Mouse (Mus musculus): ENCODE measurements around the gene Donson. TPM values are rescaled to one million over a fixed set of nuclear protein-coding genes. Genes with fewer than 3 reads are reported as not detected.
A peak's percentile ranks its signal among the peaks of the same experiment; 100 is the strongest.
"Not testable (repeated sequence)": the region's sequence is repeated elsewhere in the genome, so short reads cannot be mapped to it uniquely, and the experiment has no call there.

The Donson gene
- total RNA-seq, 2 experiments from 2014 or later: 8.4 to 11.6 TPM

DNA sequence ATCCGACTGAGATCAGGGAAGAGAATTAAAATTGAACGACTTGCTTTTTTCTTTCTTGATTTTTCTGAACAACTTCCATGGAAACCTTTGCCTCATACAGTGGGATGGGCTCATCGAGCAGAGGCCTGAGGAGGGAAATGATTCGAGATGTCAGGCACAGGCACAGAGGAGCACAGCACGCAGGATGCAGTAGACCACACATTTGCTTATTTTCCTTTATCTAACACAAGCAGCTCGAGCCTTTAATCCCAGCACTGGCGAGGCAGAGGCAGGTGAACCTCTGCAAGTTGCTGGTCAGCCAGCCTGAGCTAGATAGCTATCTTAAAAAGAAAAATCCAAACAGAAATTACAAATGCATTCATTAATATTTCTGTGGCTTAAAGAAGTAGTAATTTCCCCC is 1.2 kb upstream of the Donson start:
- DNase-seq: no peak

DNA sequence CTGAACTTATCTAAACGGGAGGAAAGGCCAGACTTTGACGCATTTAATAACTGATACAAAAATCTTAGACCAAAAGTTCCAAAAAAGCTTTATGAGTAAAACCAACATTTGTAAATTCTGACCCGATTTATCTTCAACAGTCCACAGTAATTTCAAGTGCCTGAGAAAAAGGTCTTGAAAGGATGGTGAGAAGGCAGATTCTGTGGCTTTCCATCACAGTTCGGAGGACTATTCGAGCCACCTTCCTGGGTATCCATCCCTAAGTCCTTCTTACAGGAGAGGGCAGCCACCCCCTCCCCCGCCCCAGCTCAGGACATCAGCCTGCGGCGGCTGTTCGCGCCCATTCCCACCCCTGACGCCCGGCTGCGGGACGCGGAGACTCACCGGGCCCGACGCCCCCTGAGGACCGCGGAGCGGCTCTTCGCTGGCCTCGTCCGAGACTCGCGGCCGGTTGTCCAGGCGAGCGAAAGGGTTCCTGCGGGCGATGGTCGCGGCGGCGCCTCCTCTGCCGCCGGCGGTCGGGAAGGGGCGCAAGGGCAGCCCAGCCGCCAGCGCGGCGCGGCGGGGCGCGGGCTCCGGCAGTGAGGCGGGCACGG is 449 bp downstream of the Donson start:
- DNase-seq: no peak

DNA sequence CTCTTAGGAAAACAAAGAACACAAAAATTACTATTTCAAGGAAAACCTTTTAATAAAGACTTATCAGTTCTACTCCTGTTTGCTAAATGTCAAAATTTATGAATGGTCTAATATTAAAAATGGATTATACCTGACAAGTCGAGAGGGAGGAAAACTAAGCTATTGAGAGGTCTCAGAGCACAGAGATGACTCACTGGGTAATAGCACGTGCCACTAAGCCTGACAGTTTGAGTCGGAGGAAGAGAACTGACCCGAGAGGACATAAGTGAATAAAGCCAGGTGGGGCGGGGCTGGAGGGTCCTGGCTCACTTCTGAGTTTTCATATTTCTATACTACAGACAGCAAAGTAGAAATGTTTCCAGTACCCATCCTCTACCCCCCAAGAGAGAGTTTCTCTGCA is 2.2 kb downstream of the Donson start:
- DNase-seq: no peak

DNA sequence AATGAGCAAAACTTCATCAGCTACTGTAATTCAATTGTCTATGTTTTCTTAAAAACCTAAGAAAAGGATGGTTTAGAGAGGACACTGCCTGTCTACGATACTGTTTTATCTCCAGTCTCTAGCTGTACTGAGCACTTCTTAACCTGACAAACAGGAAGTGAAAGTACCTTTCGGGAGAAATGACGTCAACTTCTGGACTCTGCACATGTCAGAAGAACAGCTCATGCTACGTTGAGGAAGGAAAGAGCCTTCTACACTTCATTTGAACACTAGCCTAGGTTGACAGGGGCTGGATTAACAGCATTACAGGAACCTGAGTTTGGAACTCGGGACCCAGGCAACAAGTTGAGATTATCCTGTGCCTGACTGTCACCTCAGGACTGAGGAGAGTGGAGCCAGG is 3.0 kb downstream of the Donson start:
- DNase-seq: no peak

DNA sequence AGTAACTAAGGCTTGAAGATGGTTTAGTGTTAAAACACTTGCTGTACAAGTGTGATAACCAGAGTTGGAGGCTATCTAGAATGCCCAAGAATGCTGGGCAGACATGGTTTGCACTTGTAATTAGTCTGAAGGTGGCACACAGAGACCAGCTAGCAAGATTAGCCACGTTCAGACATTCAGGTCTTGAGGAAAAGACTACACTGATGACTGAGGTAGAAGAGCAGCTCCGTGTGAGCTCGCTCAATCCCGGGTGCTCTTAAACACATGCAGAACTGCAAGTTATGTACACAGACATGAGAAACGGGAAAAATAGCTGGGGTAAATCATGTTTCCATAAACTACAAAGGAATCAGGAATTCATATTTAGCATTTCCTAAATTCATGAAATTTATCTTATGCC is 7.9 kb downstream of the Donson start:
- no peak for DNase-seq

DNA sequence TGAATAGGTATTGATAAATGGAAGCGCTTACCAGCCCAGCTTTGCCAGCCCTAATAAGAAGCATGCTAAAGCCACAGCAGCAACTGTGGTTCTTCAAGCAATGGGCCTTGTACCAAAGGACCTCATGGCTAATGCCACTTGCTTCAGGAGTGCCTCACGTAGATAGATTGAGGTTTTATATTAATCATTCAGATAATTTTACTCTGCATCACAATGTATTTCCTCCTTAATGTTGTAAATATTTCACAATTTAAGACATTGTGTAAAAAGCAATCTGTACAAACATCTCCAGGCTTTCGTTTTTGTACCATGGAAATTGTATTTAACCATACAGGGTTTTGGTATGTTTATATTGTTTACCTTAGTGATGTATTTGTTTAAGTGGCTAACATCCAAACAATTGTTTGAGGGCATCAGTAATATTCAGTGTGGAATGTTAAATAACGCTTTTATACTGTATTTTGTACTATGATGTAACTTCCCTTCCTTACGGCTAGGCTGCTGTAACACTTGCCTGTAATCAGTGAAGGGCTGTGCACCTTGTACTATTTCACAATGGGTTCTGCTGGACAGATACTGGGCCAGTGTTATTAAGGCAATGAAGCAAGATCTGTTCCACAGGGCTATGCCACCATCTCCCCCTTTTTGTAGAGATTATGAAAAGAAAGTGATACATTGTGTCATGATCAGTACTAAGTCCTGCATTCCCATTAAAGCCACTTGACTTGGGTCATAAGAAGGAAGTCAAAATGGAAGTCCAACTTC is 10.2 kb downstream of the Donson start:
- no peak for DNase-seq

DNA sequence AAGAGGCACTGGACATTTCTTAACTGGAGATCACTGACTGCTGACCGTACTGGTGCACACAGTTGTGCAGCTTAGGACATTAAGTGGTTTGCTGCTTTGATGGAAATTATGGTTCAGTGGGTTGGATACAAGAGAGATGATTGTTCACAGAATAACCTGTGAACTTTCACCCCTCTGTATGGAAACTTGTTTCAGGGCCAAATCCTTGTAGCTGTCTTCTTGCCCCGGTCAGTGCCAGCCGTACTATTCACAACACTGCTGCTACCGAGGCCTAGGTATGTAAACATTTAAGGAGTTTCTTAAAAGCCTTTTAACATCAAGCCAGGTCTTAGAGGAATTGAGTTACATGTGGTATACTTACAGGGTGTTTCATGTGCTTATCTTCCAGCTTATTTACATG is 14.1 kb downstream of the Donson start:
- DNase-seq: no peak

DNA sequence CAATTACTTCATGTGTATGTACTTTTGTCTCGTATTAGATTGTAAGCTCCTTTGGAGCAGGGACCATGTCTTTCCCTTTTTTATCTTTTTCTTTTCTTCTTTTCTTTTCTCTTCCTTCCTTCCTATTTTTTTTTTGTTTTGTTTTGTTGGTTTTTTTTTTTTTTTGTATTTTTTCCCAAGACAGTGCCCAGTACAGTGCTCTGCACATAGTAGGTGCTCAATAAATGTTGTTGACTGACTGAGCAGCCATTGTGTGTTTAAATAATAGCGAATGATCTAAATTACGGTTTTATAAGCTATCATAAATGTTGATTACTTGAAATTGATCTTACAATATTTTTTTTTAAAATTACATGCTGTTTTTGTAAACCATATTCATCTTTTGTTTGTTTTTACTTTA is 24.8 kb downstream of the Donson start:
- no peak for DNase-seq

DNA sequence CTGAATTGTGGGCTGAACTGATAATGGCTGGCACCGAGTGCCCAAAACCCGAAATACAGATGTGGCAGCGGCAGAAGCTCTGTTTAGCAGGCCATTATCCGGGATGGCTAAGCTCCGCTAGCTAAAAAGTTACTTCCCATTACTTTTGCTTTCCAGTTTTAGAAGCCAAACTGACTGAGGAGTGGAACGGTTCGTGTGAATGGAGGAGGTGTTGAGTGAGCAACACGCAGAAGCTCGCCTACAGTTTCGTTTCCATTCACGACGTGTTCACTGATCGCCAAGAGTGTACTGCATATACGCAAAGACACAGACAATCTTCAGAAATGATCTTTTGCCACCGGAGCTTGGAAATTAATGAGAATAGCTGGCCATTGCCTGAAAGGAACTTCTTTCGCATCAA is 26.2 kb downstream of the Donson start:
- DNase-seq: no peak

DNA sequence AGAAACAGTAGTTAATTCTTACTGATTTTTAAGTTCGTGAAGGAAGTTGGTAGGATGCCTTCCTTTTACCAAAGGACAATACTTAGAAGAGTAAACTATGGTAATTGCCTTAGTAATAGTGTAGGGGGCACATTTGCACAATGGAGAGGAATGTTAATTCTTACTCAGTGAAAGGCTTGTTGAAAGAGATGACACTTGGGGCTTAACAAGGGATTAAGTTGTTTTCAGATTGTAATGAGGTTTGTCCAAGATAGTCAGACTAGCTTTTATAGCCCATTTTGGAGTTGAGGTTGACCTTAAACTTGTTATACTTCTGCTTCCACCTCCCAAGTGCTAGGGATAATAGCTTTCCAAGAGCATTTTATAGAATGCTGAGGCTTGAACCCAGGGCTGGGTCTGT is 27.2 kb downstream of the Donson start:
- DNase-seq: no peak

DNA sequence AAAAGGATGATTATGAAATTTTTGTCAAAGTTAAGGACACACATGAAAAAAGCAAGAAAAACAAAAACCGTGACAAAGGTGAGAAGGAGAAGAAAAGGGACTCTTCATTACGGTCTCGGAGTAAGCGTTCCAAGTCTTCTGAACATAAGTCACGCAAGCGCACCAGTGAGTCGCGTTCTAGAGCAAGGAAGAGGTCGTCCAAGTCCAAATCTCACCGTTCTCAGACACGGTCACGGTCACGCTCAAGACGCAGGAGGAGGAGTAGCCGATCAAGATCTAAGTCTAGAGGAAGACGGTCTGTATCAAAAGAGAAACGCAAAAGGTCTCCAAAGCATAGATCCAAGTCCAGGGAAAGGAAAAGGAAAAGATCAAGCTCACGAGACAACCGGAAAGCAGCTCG is 28.8 kb downstream of the Donson start:
- no peak for DNase-seq

DNA sequence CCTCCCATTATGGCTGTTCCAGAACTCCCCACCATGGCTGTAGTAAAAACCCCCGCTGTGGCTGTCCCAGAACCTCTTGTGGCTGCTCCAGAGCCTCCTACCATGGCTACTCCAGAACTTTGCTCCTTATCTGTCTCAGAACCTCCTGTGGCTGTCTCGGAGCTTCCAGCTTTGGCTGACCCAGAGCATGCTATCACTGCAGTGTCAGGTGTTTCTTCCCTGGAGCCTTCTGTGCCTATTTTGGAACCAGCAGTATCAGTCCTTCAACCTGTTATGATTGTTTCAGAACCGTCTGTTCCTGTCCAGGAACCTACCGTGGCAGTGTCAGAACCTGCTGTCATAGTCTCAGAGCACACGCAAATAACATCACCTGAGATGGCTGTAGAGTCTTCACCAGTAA is 30.1 kb downstream of the Donson start:
- no peak for DNase-seq

DNA sequence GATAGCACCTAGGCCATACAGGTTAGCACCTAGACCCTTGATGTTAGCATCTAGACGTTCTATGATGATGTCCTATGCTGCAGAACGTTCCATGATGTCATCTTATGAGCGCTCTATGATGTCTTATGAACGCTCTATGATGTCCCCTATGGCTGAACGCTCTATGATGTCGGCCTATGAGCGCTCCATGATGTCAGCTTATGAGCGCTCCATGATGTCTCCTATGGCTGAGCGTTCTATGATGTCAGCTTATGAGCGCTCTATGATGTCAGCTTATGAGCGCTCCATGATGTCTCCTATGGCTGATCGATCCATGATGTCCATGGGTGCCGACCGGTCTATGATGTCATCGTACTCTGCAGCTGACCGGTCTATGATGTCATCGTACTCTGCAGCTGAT is 31.3 kb downstream of the Donson start:
- DNase-seq: no peak

DNA sequence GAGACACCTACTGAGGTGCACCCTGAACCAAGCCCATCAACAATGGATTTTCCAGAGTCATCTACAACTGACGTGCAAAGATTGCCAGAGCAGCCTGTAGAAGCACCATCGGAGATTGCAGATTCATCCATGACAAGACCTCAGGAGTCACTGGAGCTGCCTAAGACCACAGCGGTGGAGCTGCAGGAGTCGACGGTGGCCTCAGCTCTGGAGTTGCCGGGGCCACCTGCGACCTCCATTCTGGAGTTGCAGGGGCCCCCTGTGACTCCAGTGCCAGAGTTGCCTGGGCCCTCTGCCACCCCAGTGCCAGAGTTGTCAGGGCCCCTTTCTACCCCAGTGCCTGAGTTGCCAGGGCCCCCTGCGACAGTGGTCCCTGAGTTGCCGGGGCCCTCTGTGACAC is 33.3 kb downstream of the Donson start:
- no peak for DNase-seq

DNA sequence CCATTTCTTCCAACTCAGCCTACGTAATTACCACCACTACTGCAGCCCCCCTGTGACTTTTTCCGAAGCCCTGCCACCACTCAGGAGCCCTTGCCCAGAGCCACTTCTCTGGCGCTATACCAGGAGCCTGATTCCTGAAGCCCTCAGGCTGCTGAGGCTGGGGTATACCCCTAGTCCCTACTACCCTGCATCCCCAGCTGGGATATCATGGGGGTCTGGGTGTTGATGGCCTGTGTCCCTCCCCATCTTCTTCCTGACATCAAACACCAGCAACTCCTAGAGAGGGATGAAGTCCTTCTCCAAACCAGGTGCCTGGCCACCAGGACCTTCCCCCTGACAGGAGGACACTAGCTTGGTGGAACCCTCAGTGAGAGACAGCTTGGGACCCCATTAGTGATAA is 36.4 kb downstream of the Donson start:
- no peak for DNase-seq

DNA sequence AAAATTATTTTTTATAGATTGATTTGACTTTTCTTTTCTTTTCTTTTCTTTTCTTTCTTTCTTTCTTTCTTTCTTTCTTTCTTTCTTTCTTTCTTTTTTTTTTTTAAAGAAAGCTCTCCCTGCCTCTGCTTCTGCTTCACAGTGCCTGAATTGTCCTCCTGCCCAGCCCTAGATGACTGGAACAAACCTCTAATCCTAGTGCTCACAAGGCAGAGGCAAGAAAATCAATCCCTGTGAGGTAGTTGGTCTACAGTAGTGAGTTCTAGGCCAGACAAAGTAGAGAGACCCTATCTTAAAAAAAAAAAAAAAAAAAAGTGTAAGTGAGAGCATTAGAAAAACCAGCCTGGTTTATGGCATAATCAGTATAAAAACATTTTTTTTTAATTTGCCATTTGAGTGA is 38.8 kb downstream of the Donson start:
- no peak for DNase-seq

DNA sequence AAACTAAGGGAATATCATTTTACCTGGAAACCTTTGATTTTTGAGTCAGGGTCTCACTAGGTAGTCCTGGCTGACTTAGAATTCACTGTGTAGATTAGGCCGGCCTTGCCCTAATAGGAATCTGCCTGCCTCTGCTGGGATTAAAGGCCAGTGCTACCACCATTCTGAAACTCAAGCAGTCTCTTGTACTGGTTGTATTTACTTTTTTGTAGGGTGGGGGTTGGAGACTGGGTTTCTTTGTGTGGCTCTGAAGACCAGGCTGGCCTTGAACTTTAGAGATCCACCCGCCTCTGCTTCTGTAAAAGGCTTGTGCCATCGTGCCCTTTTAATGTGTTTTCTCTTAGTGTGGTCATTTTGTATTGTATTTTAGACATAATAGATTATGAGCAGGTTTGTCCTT is 39.3 kb downstream of the Donson start:
- DNase-seq: no peak

DNA sequence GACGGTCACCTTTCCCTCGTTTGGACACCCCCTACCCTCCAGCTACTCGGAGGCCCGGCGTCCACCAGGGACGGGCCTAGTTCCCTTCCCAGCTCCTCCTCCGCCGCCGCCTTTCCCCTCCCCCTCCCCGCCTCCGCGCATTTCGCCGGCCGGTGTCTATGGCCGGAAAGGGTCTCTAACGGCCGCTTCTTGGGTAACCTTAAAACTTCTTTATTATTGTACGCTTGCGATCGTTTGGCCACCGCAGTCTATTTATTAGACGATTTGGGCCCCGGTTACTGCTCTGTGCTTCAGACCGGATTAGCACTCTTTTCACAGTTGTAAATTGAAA is 40.4 kb downstream of the Donson start:
- peak; percentile 94 for DNase-seq

DNA sequence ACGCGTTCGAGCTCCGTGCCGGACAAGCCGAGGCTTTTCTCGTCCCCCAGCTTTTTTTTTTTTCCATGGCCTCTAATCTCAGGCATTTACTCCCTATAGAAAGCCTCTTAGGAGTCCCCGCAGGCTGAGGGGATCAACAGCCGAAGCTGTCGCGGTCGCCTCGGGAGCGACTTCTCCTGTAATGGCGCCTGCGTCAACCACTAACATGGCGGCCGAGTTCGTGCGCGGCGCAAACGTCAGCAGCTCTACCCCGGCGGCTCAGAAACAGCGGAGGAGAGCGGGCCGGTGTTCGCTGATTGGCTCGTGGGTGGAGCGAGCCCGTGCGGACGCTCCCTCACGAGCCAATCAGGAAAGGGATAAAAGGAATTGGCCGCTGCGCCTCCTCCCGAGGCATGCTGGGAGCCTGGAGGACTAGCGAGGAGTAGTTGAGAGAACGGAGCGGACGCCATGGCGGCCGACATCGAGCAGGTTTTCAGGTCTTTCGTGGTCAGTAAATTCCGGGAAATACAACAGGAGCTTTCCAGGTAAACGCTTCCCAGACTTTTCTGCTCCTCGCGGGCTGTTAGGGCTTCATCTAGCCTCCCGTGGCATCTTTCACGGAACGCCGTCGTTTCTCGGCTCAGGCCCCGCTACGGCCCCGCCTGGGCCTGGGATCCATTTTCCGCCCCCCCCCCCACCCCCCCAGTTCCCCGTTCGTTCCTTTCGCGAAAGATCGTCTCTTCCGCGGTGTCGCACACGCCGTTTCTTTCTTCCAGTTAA is 40.9 kb downstream of the Donson start, which contains the start of gene Son:
Gene Son (plus strand): TSS at position 46 of the 759 bp plus-strand sequence.
- DNase-seq: peak; percentile 96

DNA sequence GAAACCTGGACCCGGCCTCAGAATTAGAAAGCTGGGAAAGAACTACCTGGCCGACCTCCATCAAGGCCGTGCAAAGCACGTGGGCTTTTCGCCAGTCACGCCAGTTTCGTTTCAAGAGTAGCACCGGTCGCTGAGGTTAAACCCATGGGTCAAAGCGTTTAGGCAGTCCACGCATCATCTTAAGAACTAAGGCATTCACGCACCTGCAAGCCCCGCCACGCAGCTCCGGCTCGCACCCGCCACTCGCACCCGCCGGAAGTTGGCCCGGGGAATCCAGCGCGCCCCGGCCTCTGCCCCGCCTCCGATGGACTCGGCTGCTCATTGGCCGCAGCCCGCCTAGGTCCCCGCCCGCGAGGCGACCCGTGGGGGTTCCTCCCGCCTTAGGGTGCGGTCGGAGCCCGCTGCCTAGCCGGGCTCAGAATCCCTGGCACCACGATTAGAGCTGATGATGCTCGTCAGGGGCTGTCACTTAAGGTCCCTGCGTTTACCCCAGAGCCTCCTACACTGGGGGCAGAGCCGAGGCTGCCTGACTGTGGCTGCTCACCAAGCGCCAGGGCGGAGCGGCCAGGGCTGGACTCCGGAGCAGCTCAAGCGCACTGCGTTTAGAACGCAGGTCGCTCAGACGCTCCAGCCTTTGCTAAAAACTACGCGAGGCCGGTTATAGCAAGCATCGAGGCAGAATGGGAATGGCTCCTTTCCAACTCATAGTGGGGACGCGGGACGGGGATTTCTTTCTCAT is 41.7 kb downstream of the Donson start, which contains the start of gene Gart:
Gene Gart (minus strand): TSS at position 272 of the 739 bp plus-strand sequence.
- DNase-seq: peak; percentile 98

DNA sequence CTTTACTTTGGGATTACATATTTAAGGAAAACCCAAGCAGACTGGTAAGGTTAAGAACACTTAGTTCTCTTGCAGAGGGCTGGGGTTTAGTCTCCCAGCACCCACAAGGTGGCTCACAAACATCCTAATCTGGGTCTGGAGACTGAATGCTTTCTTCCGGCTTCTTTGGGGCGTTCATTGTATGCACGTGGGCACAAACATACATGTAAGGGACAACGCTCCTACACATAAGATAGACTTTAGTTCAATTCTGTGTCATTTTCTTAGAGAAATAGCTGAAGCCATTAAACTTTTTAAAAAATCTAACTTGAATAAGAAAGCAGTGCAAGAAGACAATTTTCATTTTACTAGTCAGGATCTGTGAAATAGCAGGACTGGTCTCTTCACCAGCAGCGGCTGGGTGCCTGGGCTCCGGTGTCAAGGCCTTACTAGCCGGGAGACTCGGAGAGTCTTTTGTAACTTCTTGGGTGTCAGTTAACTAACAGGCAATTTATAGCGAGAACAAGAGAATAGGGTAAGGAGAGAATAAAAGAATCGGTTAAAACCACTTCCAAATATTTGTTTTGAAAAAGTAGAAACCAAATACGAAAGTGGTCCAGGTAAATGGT is 42.5 kb downstream of the Donson start:
- no peak for DNase-seq

DNA sequence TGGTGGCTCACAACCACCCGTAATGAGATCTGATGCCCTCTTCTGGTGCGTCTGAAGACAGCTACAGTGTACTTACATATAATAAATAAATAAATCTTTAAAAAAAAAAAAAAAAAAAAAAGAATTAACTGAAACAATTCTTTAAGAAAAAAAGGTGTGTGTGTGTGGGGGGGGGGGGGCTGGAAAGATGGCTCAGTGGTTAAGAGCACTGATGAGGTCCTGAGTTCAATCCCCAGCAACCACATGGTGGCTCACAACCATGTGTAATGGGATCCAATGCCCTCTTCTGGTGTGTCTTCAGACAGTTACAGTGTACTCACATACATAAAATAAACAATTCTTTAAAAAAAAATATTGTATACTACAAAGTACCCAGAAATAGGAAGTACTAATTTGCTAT is 43.1 kb downstream of the Donson start:
- not testable (repeated sequence) for DNase-seq
